Mouse (Mus musculus): ENCODE measurements around the gene Creb3l4. TPM values are rescaled to one million over a fixed set of nuclear protein-coding genes. Genes with fewer than 3 reads are reported as not detected.

Gene Creb3l4
- polyA plus RNA-seq, 1 experiment from 2014 or later, result 0.15 TPM

- Histone ChIP-seq H3K9ac (replicated peaks) (no peak overlapping the region), H3K27me3 (ENCODE audit: insufficient read depth, low read length) (no peaks in the 10 kb centered on the region), H3K9me3 (ENCODE audit: low read length) (no peaks in the 10 kb centered on the region), H3K36me3 (replicated peaks; ENCODE audit: insufficient read depth, low read length) (peaks cover 6% of the 10 kb centered on the region), H3K4me1 (ENCODE audit: insufficient read depth) (no peaks in the 10 kb centered on the region), H3K27ac (ENCODE audit: low read depth) (no peak overlapping the region), H3K4me2 (ENCODE audit: low read depth, low read length) (no peak overlapping the region), H3K4me3 (ENCODE audit: low read depth, low read length) (no peak overlapping the region)
- no peak for DNase-seq
- no peak for ATAC-seq
- no peak for TF ChIP-seq EP300 (IDR thresholded peaks at IDR 0.05; ENCODE audit: low read depth)
- TF ChIP-seq CTCF (IDR thresholded peaks at IDR 0.05; ENCODE audit: low read depth), result no peak
- 47% methylated on average over 1 of the region's 1 CpGs for WGBS (ENCODE audit: insufficient replicate concordance)
These were observed 40.4 kb downstream of the Creb3l4 start for GRCm38 (mm10) chr3:90202884-90203283.

DNA sequence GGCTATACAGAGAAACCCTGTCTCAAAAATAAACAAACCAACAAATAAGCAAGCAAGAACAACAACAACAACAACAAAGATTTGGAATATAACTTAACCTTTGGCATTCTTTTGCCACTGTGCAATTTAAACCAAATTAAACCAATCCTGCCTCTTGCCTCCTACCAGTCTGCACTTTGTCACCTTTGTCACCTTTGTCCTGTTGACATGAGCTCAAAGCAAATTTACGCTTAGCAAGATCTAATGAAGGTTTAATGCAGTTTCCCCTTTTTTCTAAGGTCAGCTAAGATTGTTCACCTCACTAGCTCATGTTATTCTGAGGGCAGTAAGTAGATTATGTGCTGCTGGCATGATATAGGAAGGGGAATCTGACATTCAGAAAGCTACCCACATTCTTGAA is 45.8 kb downstream of the Creb3l4 start:
- TF ChIP-seq EP300 (IDR thresholded peaks at IDR 0.05; ENCODE audit: low read depth), result no peak
- no peak for TF ChIP-seq CTCF (IDR thresholded peaks at IDR 0.05; ENCODE audit: low read depth)
- 58% methylated on average over 1 of the region's 1 CpGs for WGBS (ENCODE audit: insufficient replicate concordance)
- Histone ChIP-seq H3K4me1 (ENCODE audit: insufficient read depth) (no peaks in the 10 kb centered on the region), H3K36me3 (replicated peaks; ENCODE audit: insufficient read depth, low read length) (no peaks in the 10 kb centered on the region), H3K27ac (ENCODE audit: low read depth) (peak overlapping the region; percentile 50; the same call in 1 of the 2 replicates), H3K27me3 (ENCODE audit: insufficient read depth, low read length) (no peaks in the 10 kb centered on the region), H3K4me2 (ENCODE audit: low read depth, low read length) (no peak overlapping the region), H3K9me3 (ENCODE audit: low read length) (no peaks in the 10 kb centered on the region), H3K9ac (replicated peaks) (no peak overlapping the region), H3K4me3 (ENCODE audit: low read depth, low read length) (no peak overlapping the region)
- ATAC-seq, result peak; percentile 67
- DNase-seq, result no peak

GRCm38 (mm10) chr3:90195644-90196043 is 47.7 kb downstream of the Creb3l4 start:
- Histone ChIP-seq H3K4me3 (ENCODE audit: low read depth, low read length) (no peak overlapping the region), H3K27ac (ENCODE audit: low read depth) (no peak overlapping the region), H3K36me3 (replicated peaks; ENCODE audit: insufficient read depth, low read length) (no peaks in the 10 kb centered on the region), H3K9ac (replicated peaks) (no peak overlapping the region), H3K9me3 (ENCODE audit: low read length) (no peaks in the 10 kb centered on the region), H3K4me1 (ENCODE audit: insufficient read depth) (no peaks in the 10 kb centered on the region), H3K4me2 (ENCODE audit: low read depth, low read length) (no peak overlapping the region), H3K27me3 (ENCODE audit: insufficient read depth, low read length) (no peaks in the 10 kb centered on the region)
- ATAC-seq (no peak), DNase-seq (no peak)
- WGBS (ENCODE audit: insufficient replicate concordance), result 76% methylated on average over 1 of the region's 1 CpGs
- TF ChIP-seq CTCF (IDR thresholded peaks at IDR 0.05; ENCODE audit: low read depth) (no peak), EP300 (IDR thresholded peaks at IDR 0.05; ENCODE audit: low read depth) (no peak)

DNA sequence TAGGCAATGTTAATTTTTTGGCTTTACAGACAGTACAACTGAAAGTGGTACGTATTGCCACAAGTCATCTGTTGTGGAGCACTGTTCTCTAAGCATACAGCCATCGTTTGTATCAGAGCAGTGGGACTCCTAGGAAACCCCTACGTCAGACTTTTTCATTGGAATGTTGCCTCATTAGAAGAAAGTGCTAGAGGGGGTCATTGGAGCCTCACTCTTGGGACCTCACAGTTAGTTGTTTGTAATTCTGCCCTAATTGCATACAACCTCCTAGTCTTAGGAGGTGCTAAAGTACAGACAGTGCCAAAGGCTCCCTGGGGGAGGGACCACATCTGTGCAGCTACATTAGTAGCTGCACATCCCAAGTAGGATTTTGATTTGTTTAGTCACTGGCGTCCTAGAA is 48.6 kb downstream of the Creb3l4 start:
- no peak for DNase-seq
- Histone ChIP-seq H3K4me3 (ENCODE audit: low read depth, low read length) (no peak overlapping the region), H3K4me2 (ENCODE audit: low read depth, low read length) (no peak overlapping the region), H3K9ac (replicated peaks) (no peak overlapping the region), H3K4me1 (ENCODE audit: insufficient read depth) (no peaks in the 10 kb centered on the region), H3K27me3 (ENCODE audit: insufficient read depth, low read length) (no peaks in the 10 kb centered on the region), H3K36me3 (replicated peaks; ENCODE audit: insufficient read depth, low read length) (no peaks in the 10 kb centered on the region), H3K9me3 (ENCODE audit: low read length) (no peaks in the 10 kb centered on the region), H3K27ac (ENCODE audit: low read depth) (no peak overlapping the region)
- no peak for TF ChIP-seq EP300 (IDR thresholded peaks at IDR 0.05; ENCODE audit: low read depth)
- no peak for TF ChIP-seq CTCF (IDR thresholded peaks at IDR 0.05; ENCODE audit: low read depth)
- ATAC-seq, result no peak
- 62% methylated on average over 4 of the region's 4 CpGs for WGBS (ENCODE audit: insufficient replicate concordance)

DNA sequence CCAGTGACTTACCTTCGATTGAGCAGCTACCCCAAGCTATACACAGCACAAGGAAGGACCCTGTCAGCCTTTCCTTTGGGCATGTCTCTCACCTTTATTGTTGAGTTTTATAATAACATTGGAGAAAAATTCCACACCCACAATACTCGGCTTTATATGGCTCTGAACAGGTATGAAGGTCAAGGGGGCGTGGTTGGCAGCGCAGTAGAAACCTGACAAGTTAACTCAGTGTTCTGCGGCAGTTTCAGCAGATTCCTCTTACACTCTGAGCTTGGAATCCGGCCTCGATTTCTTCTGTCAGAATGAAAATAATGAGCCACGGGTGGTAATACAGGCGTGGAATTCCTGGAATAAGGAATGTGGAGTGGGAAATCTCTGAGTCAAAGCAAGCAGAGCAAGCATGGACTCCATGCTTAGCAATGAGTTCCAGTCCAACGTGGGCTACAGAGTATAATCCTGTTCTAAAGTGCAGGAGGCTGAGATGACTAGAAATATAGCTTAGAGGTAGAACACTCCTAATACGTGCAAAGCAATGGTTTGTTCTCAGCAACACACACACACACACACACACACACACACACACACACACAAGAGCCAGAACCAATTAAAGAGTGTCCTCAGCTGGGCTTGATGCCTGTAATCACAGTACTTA is 52.3 kb downstream of the Creb3l4 start:
- Histone ChIP-seq H3K27me3 (ENCODE audit: insufficient read depth, low read length) (no peaks in the 10 kb centered on the region), H3K27ac (ENCODE audit: low read depth) (no peak overlapping the region), H3K9me3 (ENCODE audit: low read length) (no peaks in the 10 kb centered on the region), H3K4me1 (ENCODE audit: insufficient read depth) (no peaks in the 10 kb centered on the region), H3K4me2 (ENCODE audit: low read depth, low read length) (no peak overlapping the region), H3K4me3 (ENCODE audit: low read depth, low read length) (no peak overlapping the region), H3K36me3 (replicated peaks; ENCODE audit: insufficient read depth, low read length) (no peaks in the 10 kb centered on the region), H3K9ac (replicated peaks) (no peak overlapping the region)
- DNase-seq (no peak), ATAC-seq (no peak)
- 66% methylated on average over 11 of the region's 11 CpGs for WGBS (ENCODE audit: insufficient replicate concordance)
- TF ChIP-seq EP300 (IDR thresholded peaks at IDR 0.05; ENCODE audit: low read depth), result no peak
- TF ChIP-seq CTCF (IDR thresholded peaks at IDR 0.05; ENCODE audit: low read depth), result no peak

Small RNAs within 50 kb of the gene (microRNA-seq; reads per million reads assigned to microRNA genes)
- not detected for gene Mir7012

Other genes starting within 250 kb of the Creb3l4 start
- 95.6 and 99.6 TPM in 2 replicates for gene Hax1, start 244.7 kb downstream of the Creb3l4 start, polyA plus RNA-seq (2015; fragmentation: Nextera tagmentation; extraction: Ambion mirVana)
- gene 4933434E20Rik, start 191.9 kb downstream of the Creb3l4 start, polyA plus RNA-seq (2015; fragmentation: Nextera tagmentation; extraction: Ambion mirVana), result 64.6 and 66.7 TPM in 2 replicates
- 57.4 TPM in 2 replicates for gene Ubap2l, start 190.9 kb downstream of the Creb3l4 start, polyA plus RNA-seq (2015; fragmentation: Nextera tagmentation; extraction: Ambion mirVana)
- 156 and 162 TPM in 2 replicates for gene Tpm3, start 170.9 kb downstream of the Creb3l4 start, polyA plus RNA-seq (2015; fragmentation: Nextera tagmentation; extraction: Ambion mirVana)
- gene Nup210l, start 139.4 kb downstream of the Creb3l4 start, polyA plus RNA-seq (2015; fragmentation: Nextera tagmentation; extraction: Ambion mirVana), result 0.02 and 0.04 TPM in 2 replicates
- gene Rps27, start 29.9 kb downstream of the Creb3l4 start, polyA plus RNA-seq (2015; fragmentation: Nextera tagmentation; extraction: Ambion mirVana), result 821 and 885 TPM in 2 replicates
- 4.9 and 6.1 TPM in 2 replicates for gene Rab13, start 29.8 kb downstream of the Creb3l4 start, polyA plus RNA-seq (2015; fragmentation: Nextera tagmentation; extraction: Ambion mirVana)
- 68.7 and 74.3 TPM in 2 replicates for gene Jtb, start 11.9 kb downstream of the Creb3l4 start, polyA plus RNA-seq (2015; fragmentation: Nextera tagmentation; extraction: Ambion mirVana)
- gene Slc39a1, start 4.7 kb upstream of the Creb3l4 start, polyA plus RNA-seq (2015; fragmentation: Nextera tagmentation; extraction: Ambion mirVana), result 41.7 and 54.0 TPM in 2 replicates
- 6.6 and 7.9 TPM in 2 replicates for gene Crtc2, start 10.7 kb upstream of the Creb3l4 start, polyA plus RNA-seq (2015; fragmentation: Nextera tagmentation; extraction: Ambion mirVana)
- 2.0 TPM in 2 replicates for gene Dennd4b, start 21.7 kb upstream of the Creb3l4 start, polyA plus RNA-seq (2015; fragmentation: Nextera tagmentation; extraction: Ambion mirVana)
- 2.3 and 3.1 TPM in 2 replicates for gene Gatad2b, start 49.7 kb upstream of the Creb3l4 start, polyA plus RNA-seq (2015; fragmentation: Nextera tagmentation; extraction: Ambion mirVana)
- 0.58 and 0.69 TPM in 2 replicates for gene Slc27a3, start 146.4 kb upstream of the Creb3l4 start, polyA plus RNA-seq (2015; fragmentation: Nextera tagmentation; extraction: Ambion mirVana)
- 4.0 and 4.6 TPM in 2 replicates for gene Ints3, start 190.1 kb upstream of the Creb3l4 start, polyA plus RNA-seq (2015; fragmentation: Nextera tagmentation; extraction: Ambion mirVana)
- 5.9 and 6.2 TPM in 2 replicates for gene Npr1, start 222.4 kb upstream of the Creb3l4 start, polyA plus RNA-seq (2015; fragmentation: Nextera tagmentation; extraction: Ambion mirVana)
- gene Ilf2, start 232.6 kb upstream of the Creb3l4 start, polyA plus RNA-seq (2015; fragmentation: Nextera tagmentation; extraction: Ambion mirVana), result 23.1 and 27.6 TPM in 2 replicates
- gene Snapin, start 247.5 kb upstream of the Creb3l4 start, polyA plus RNA-seq (2015; fragmentation: Nextera tagmentation; extraction: Ambion mirVana), result 23.6 and 24.2 TPM in 2 replicates

Data from liver, postnatal 0 days (tissue).